Comparison of ENCODE assay signal across 17 mouse cellular contexts in genomic region chr10:45412144-45412543, GRCm38 (mm10).
"Had no signal": no experiment of that assay in that cellular context is flagged by ENCODE, and none has a peak within 500 bp of the region (broad histone marks: within the 10 kb centered on the region; RNA-seq: fewer than 3 reads in every experiment).

No protein-coding gene starts in this region.

- DNase-seq: lung, adult 18-20 months; lung, embryonic 14.5 days; lung, postnatal 10 days; lung, postnatal 4 days; retina, postnatal 1 day; right cerebral cortex, adult 18-20 months; right cerebral cortex, postnatal 25 days; right cerebral cortex, postnatal 4 days; spleen, adult 18-20 months; thymus, adult 18-20 months; thymus, postnatal 14 days; thymus, postnatal 36 days had no signal

- ATAC-seq: midbrain, embryonic 15.5 days had no signal

- H3K4me2 ChIP-seq: lung, embryonic 14.5 days; midbrain, embryonic 12.5 days; midbrain, embryonic 15.5 days; neural tube, embryonic 13.5 days; neural tube, embryonic 15.5 days had no signal

- H3K9ac ChIP-seq: lung, embryonic 14.5 days; midbrain, embryonic 12.5 days; midbrain, embryonic 15.5 days; neural tube, embryonic 13.5 days; neural tube, embryonic 15.5 days had no signal

- H3K4me1 ChIP-seq: neural tube, embryonic 15.5 days had no signal

- H3K27ac ChIP-seq: midbrain, embryonic 12.5 days; midbrain, embryonic 15.5 days; neural tube, embryonic 13.5 days; neural tube, embryonic 15.5 days had no signal

- H3K4me3 ChIP-seq: midbrain, embryonic 12.5 days; midbrain, embryonic 15.5 days; myocyte; neural tube, embryonic 13.5 days; neural tube, embryonic 15.5 days had no signal

- H3K9me3 ChIP-seq: midbrain, embryonic 12.5 days; midbrain, embryonic 15.5 days; neural tube, embryonic 13.5 days; neural tube, embryonic 15.5 days had no signal

- H3K27me3 ChIP-seq: midbrain, embryonic 12.5 days; midbrain, embryonic 15.5 days; neural tube, embryonic 13.5 days; neural tube, embryonic 15.5 days had no signal

- H3K36me3 ChIP-seq: midbrain, embryonic 12.5 days; midbrain, embryonic 15.5 days; neural tube, embryonic 13.5 days; neural tube, embryonic 15.5 days had no signal
